Mouse (Mus musculus): ENCODE data around the gene Elf1. TPM values are rescaled to one million over a fixed set of nuclear protein-coding genes. Genes with fewer than 3 reads are reported as not detected.

Gene Elf1
- polyA plus RNA-seq, 1 experiment from 2014 or later = 14.0 TPM

GRCm38 (mm10) chr14:79573482-79574191 lies 92.6 kb downstream of the Elf1 start:
- H3K9ac ChIP-seq (ENCODE audit: low read length) = no peak overlapping the region
- H3K4me3 ChIP-seq (ENCODE audit: low read length) = no peak overlapping the region
- H3K9me3 ChIP-seq (ENCODE audit: control insufficient read depth, low read length) = no peaks in the 10 kb centered on the region
- H3K4me2 ChIP-seq (ENCODE audit: low read depth, low read length) = no peak overlapping the region
- 84% methylated on average over 13 of the region's 13 CpGs for WGBS
- H3K27me3 ChIP-seq (ENCODE audit: control insufficient read depth, insufficient read depth, low read depth, low read length) = no peaks in the 10 kb centered on the region
- no peak for ATAC-seq (ENCODE audit: low read depth)
- no peaks in the 10 kb centered on the region for H3K4me1 ChIP-seq (replicated peaks; ENCODE audit: control insufficient read depth, insufficient read depth, low read length)
- H3K27ac ChIP-seq (ENCODE audit: low read length) = no peak overlapping the region
- peaks cover 24% of the 10 kb centered on the region for H3K36me3 ChIP-seq (ENCODE audit: control insufficient read depth, insufficient read depth, low read length)

- Histone ChIP-seq H3K27ac (ENCODE audit: low read length) (no peak overlapping the region), H3K9ac (ENCODE audit: low read length) (no peak overlapping the region), H3K4me1 (replicated peaks; ENCODE audit: control insufficient read depth, insufficient read depth, low read length) (no peaks in the 10 kb centered on the region), H3K4me2 (ENCODE audit: low read depth, low read length) (no peak overlapping the region), H3K27me3 (ENCODE audit: control insufficient read depth, insufficient read depth, low read depth, low read length) (no peaks in the 10 kb centered on the region), H3K36me3 (ENCODE audit: control insufficient read depth, insufficient read depth, low read length) (peaks cover 21% of the 10 kb centered on the region), H3K9me3 (ENCODE audit: control insufficient read depth, low read length) (no peaks in the 10 kb centered on the region), H3K4me3 (ENCODE audit: low read length) (no peak overlapping the region)
- 100% methylated on average over 1 of the region's 1 CpGs for WGBS
- no peak for ATAC-seq (ENCODE audit: low read depth)
Measured at GRCm38 (mm10) chr14:79574361-79574760, 93.4 kb downstream of the Elf1 start.

GRCm38 (mm10) chr14:79583526-79584245 lies 102.7 kb downstream of the Elf1 start:
- 82% methylated on average over 5 of the region's 5 CpGs for WGBS
- Histone ChIP-seq H3K4me2 (ENCODE audit: low read depth, low read length) (no peak overlapping the region), H3K9ac (ENCODE audit: low read length) (no peak overlapping the region), H3K4me3 (ENCODE audit: low read length) (no peak overlapping the region), H3K9me3 (ENCODE audit: control insufficient read depth, low read length) (no peaks in the 10 kb centered on the region), H3K36me3 (ENCODE audit: control insufficient read depth, insufficient read depth, low read length) (peaks cover 7% of the 10 kb centered on the region; the same call in 1 of the 2 replicates), H3K27me3 (ENCODE audit: control insufficient read depth, insufficient read depth, low read depth, low read length) (no peaks in the 10 kb centered on the region), H3K27ac (ENCODE audit: low read length) (no peak overlapping the region), H3K4me1 (replicated peaks; ENCODE audit: control insufficient read depth, insufficient read depth, low read length) (peaks cover 8% of the 10 kb centered on the region)
- ATAC-seq (ENCODE audit: low read depth) = no peak

- Histone ChIP-seq H3K4me3 (ENCODE audit: low read length) (peak overlapping the region; percentile 82), H3K4me2 (ENCODE audit: low read depth, low read length) (peak overlapping the region; percentile 68), H3K27me3 (ENCODE audit: control insufficient read depth, insufficient read depth, low read depth, low read length) (no peaks in the 10 kb centered on the region), H3K4me1 (replicated peaks; ENCODE audit: control insufficient read depth, insufficient read depth, low read length) (peaks cover 10% of the 10 kb centered on the region), H3K9me3 (ENCODE audit: control insufficient read depth, low read length) (no peaks in the 10 kb centered on the region), H3K27ac (ENCODE audit: low read length) (peak overlapping the region; percentile 97), H3K36me3 (ENCODE audit: control insufficient read depth, insufficient read depth, low read length) (peaks cover 2% of the 10 kb centered on the region; the same call in 1 of the 2 replicates), H3K9ac (ENCODE audit: low read length) (peak overlapping the region; percentile 81)
- WGBS = 31% methylated on average over 16 of the region's 16 CpGs
- ATAC-seq (ENCODE audit: low read depth) = no peak
Measured at GRCm38 (mm10) chr14:79586499-79587138, 105.6 kb downstream of the Elf1 start.

GRCm38 (mm10) chr14:79587139-79587851 lies 106.3 kb downstream of the Elf1 start, which contains the start of gene Sugt1:
Sugt1 (plus strand) TSS chr14:79587691.
- Histone ChIP-seq H3K27me3 (ENCODE audit: control insufficient read depth, insufficient read depth, low read depth, low read length) (no peaks in the 10 kb centered on the region), H3K4me3 (ENCODE audit: low read length) (peak within 1 kb of the TSS; percentile 82), H3K4me2 (ENCODE audit: low read depth, low read length) (peak within 1 kb of the TSS; percentile 92), H3K27ac (ENCODE audit: low read length) (peak within 1 kb of the TSS; percentile 97), H3K4me1 (replicated peaks; ENCODE audit: control insufficient read depth, insufficient read depth, low read length) (peaks cover 10% of the 10 kb centered on the region), H3K36me3 (ENCODE audit: control insufficient read depth, insufficient read depth, low read length) (peaks cover 2% of the 10 kb centered on the region; the same call in 1 of the 2 replicates), H3K9me3 (ENCODE audit: control insufficient read depth, low read length) (no peaks in the 10 kb centered on the region), H3K9ac (ENCODE audit: low read length) (peak within 1 kb of the TSS; percentile 81)
- ATAC-seq (ENCODE audit: low read depth) = peak; percentile 99
- WGBS = under 1% methylated on average over 60 of the region's 60 CpGs

- Histone ChIP-seq H3K27me3 (ENCODE audit: control insufficient read depth, insufficient read depth, low read depth, low read length) (no peaks in the 10 kb centered on the region), H3K9ac (ENCODE audit: low read length) (peak overlapping the region; percentile 81), H3K4me1 (replicated peaks; ENCODE audit: control insufficient read depth, insufficient read depth, low read length) (peaks cover 12% of the 10 kb centered on the region), H3K4me3 (ENCODE audit: low read length) (peak overlapping the region; percentile 82), H3K27ac (ENCODE audit: low read length) (peak overlapping the region; percentile 97), H3K36me3 (ENCODE audit: control insufficient read depth, insufficient read depth, low read length) (peaks cover under 1% of the 10 kb centered on the region; the same call in 1 of the 2 replicates), H3K4me2 (ENCODE audit: low read depth, low read length) (peak overlapping the region; percentile 92), H3K9me3 (ENCODE audit: control insufficient read depth, low read length) (no peaks in the 10 kb centered on the region)
- WGBS = under 1% methylated on average over 9 of the region's 9 CpGs
- peak; percentile 21 for ATAC-seq (ENCODE audit: low read depth)
Measured at GRCm38 (mm10) chr14:79587852-79588229, 106.8 kb downstream of the Elf1 start.

- Histone ChIP-seq H3K27ac (ENCODE audit: low read length) (no peak overlapping the region), H3K27me3 (ENCODE audit: control insufficient read depth, insufficient read depth, low read depth, low read length) (no peaks in the 10 kb centered on the region), H3K4me3 (ENCODE audit: low read length) (peak overlapping the region; percentile 82), H3K36me3 (ENCODE audit: control insufficient read depth, insufficient read depth, low read length) (no peaks in the 10 kb centered on the region), H3K9ac (ENCODE audit: low read length) (peak overlapping the region; percentile 81), H3K4me2 (ENCODE audit: low read depth, low read length) (peak overlapping the region; percentile 92), H3K4me1 (replicated peaks; ENCODE audit: control insufficient read depth, insufficient read depth, low read length) (peaks cover 12% of the 10 kb centered on the region), H3K9me3 (ENCODE audit: control insufficient read depth, low read length) (no peaks in the 10 kb centered on the region)
- ATAC-seq (ENCODE audit: low read depth) = no peak
- 77% methylated on average over 9 of the region's 9 CpGs for WGBS
Measured at GRCm38 (mm10) chr14:79588534-79588951, 107.5 kb downstream of the Elf1 start.

GRCm38 (mm10) chr14:79589401-79589800 lies 108.4 kb downstream of the Elf1 start:
- peaks cover 12% of the 10 kb centered on the region for H3K4me1 ChIP-seq (replicated peaks; ENCODE audit: control insufficient read depth, insufficient read depth, low read length)
- H3K36me3 ChIP-seq (ENCODE audit: control insufficient read depth, insufficient read depth, low read length) = no peaks in the 10 kb centered on the region
- no peak overlapping the region for H3K9ac ChIP-seq (ENCODE audit: low read length)
- WGBS = 85% methylated on average over 6 of the region's 6 CpGs
- H3K27me3 ChIP-seq (ENCODE audit: control insufficient read depth, insufficient read depth, low read depth, low read length) = no peaks in the 10 kb centered on the region
- H3K4me3 ChIP-seq (ENCODE audit: low read length) = no peak overlapping the region
- H3K9me3 ChIP-seq (ENCODE audit: control insufficient read depth, low read length) = no peaks in the 10 kb centered on the region
- no peak for ATAC-seq (ENCODE audit: low read depth)
- H3K27ac ChIP-seq (ENCODE audit: low read length) = no peak overlapping the region
- H3K4me2 ChIP-seq (ENCODE audit: low read depth, low read length) = no peak overlapping the region
